Mouse (Mus musculus) liver, embryonic 14.5 days (tissue): Measurements from ENCODE around the gene Pnpla1.

ENCODE experiments used
- CTCF ChIP-seq: IDR thresholded peaks from 2 replicates; pipeline ENCODE4 v1.5.1; 2016; ENCODE audit warnings: antibody characterized with exemption, low read depth, control low read depth
- EP300 ChIP-seq: IDR thresholded peaks from 2 replicates; pipeline ENCODE4 v1.6.1; 2016; ENCODE audit warnings: antibody characterized with exemption, low read depth

- TF ChIP-seq CTCF, result no peak
- no peak for TF ChIP-seq EP300
These were observed 11.3 kb downstream of the Pnpla1 start for GRCm38 (mm10) chr17:28869412-28870110.
